Mouse (Mus musculus): Measurements from ENCODE around the gene Stambp. TPM values are rescaled to one million over a fixed set of nuclear protein-coding genes. Genes with fewer than 3 reads are reported as not detected.

The Stambp gene
- polyA plus RNA-seq, 1 experiment from 2014 or later: 52.4 TPM

DNA sequence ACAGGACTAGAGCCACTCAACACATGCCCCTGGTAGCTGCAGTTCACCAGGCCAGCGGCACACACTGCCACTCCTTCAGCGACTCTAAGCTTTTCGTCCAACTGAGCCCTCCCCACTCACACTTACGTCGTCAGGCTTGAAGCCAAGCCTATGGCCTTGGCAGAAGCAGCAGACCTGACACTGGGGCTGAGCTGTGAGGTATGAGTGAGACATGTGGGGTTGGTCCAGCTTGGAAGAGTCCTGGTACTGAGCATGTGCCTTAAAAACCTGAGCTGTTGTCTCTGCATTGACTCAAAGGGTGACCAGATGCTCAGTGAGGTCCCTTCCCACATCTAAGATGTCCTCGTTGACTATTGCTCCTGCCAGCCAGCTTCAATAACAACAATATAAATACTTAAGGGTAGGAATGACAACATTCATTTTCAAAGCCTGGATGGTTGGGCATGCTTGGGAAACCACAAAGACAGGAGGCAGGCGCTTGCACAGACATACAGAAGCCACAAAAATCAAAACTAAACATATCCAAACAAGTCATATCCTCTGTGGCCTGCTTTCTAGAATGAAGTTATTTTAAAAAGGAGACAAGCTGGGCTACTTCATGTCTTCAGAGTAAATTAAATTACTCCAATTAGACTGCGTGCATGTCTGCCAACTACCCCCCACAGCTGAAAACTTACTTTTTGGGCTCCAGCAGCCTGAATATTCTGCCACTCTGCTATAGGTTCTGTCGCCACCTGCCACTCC, 76.3 kb downstream of the Stambp start:
- Histone ChIP-seq H3K27ac (replicated peaks) (no peak overlapping the region), H3K9me3 (no peaks in the 10 kb centered on the region), H3K9ac (replicated peaks) (no peak overlapping the region), H3K36me3 (peaks cover 11% of the 10 kb centered on the region), H3K4me1 (0 out of 2 replicates have a peak, but pooled peaks cover 3% of the 10 kb centered on the region), H3K4me3 (no peak overlapping the region), H3K4me2 (replicated peaks) (no peak overlapping the region), H3K27me3 (no peaks in the 10 kb centered on the region)
- 84% methylated on average over 9 of the region's 9 CpGs for WGBS
- no peak for ATAC-seq (replicated peaks)

Other genes with a start within 250 kb of the Stambp start
- 25.4 and 25.6 TPM in 2 replicates for gene Mthfd2, start 246.8 kb downstream of the Stambp start, polyA plus RNA-seq (2015; fragmentation: Nextera tagmentation; extraction: Ambion mirVana)
- gene Mob1a, start 246.7 kb downstream of the Stambp start, polyA plus RNA-seq (2015; fragmentation: Nextera tagmentation; extraction: Ambion mirVana): 32.4 and 32.8 TPM in 2 replicates
- 58.8 and 59.7 TPM in 2 replicates for gene Bola3, start 223.6 kb downstream of the Stambp start, polyA plus RNA-seq (2015; fragmentation: Nextera tagmentation; extraction: Ambion mirVana)
- 71.3 and 73.7 TPM in 2 replicates for gene Tet3, start 113.6 kb downstream of the Stambp start, polyA plus RNA-seq (2015; fragmentation: Nextera tagmentation; extraction: Ambion mirVana)
- gene Dguok, start 65.8 kb downstream of the Stambp start, polyA plus RNA-seq (2015; fragmentation: Nextera tagmentation; extraction: Ambion mirVana): 71.2 and 72.2 TPM in 2 replicates
- gene Actg2, start 36.5 kb downstream of the Stambp start, polyA plus RNA-seq (2015; fragmentation: Nextera tagmentation; extraction: Ambion mirVana): 1.1 TPM in 2 replicates
- gene Clec4f, start 83.5 kb upstream of the Stambp start, polyA plus RNA-seq (2015; fragmentation: Nextera tagmentation; extraction: Ambion mirVana): not detected in 2 replicates
- gene Cd207, start 105.1 kb upstream of the Stambp start, polyA plus RNA-seq (2015; fragmentation: Nextera tagmentation; extraction: Ambion mirVana): not detected in 2 replicates
- 0.14 and 0.15 TPM in 2 replicates for gene Vax2, start 138.5 kb upstream of the Stambp start, polyA plus RNA-seq (2015; fragmentation: Nextera tagmentation; extraction: Ambion mirVana)
- 0.43 and 0.53 TPM in 2 replicates for gene Atp6v1b1, start 170.3 kb upstream of the Stambp start, polyA plus RNA-seq (2015; fragmentation: Nextera tagmentation; extraction: Ambion mirVana)
- 0.19 and 0.24 TPM in 2 replicates for gene Ankrd53, start 189.9 kb upstream of the Stambp start, polyA plus RNA-seq (2015; fragmentation: Nextera tagmentation; extraction: Ambion mirVana)
- 76.7 and 79.8 TPM in 2 replicates for gene Tex261, start 203.1 kb upstream of the Stambp start, polyA plus RNA-seq (2015; fragmentation: Nextera tagmentation; extraction: Ambion mirVana)
- gene Nagk, start 222.3 kb upstream of the Stambp start, polyA plus RNA-seq (2015; fragmentation: Nextera tagmentation; extraction: Ambion mirVana): 107 and 113 TPM in 2 replicates

All from forebrain, embryonic 15.5 days (tissue).